Mouse (Mus musculus) hindbrain, embryonic 13.5 days (tissue): ENCODE data around the gene Abtb2. TPM values are rescaled to one million over a fixed set of nuclear protein-coding genes. Genes with fewer than 3 reads are reported as not detected.

Source experiments
- ATAC-seq: fragments of 200-750 bp; cut with Nextera tagmentation; 2 replicates; pipeline ENCODE4 v1.8.0; 2017; ENCODE audit warnings: moderate TSS enrichment; ENCODE audit not compliant: low FRiP score
- H3K27ac ChIP-seq: fragments of 300-500 bp; sonication (generic); 2 replicates; pipeline ENCODE4 v1.5.1; 2015; ENCODE audit warnings: inconsistent platforms, mild to moderate bottlenecking, moderate library complexity
- H3K27me3 ChIP-seq: fragments of 300-500 bp; sonication (generic); 2 replicates; pipeline ENCODE4 v1.6.1; 2015; ENCODE audit warnings: mild to moderate bottlenecking, inconsistent platforms
- H3K36me3 ChIP-seq: fragments of 300-500 bp; sonication (generic); 2 replicates; pipeline ENCODE4 v1.6.1; 2015; ENCODE audit warnings: mild to moderate bottlenecking, inconsistent platforms
- H3K4me1 ChIP-seq: fragments of 300-500 bp; sonication (generic); replicated peaks from 2 replicates; pipeline ENCODE4 v1.6.1; 2015; ENCODE audit warnings: inconsistent platforms
- H3K4me2 ChIP-seq: fragments of 300-500 bp; sonication (generic); 2 replicates; pipeline ENCODE4 v1.6.1; 2015; ENCODE audit warnings: inconsistent platforms, mild to moderate bottlenecking, moderate library complexity
- H3K4me3 ChIP-seq: fragments of 300-500 bp; sonication (generic); 2 replicates; pipeline ENCODE4 v1.5.1; 2015; ENCODE audit warnings: mild to moderate bottlenecking, inconsistent platforms
- H3K9ac ChIP-seq: fragments of 300-500 bp; sonication (generic); 2 replicates; pipeline ENCODE4 v1.6.1; 2015; ENCODE audit warnings: mild to moderate bottlenecking, inconsistent platforms
- H3K9me3 ChIP-seq: fragments of 300-500 bp; sonication (generic); 2 replicates; pipeline ENCODE4 v1.6.1; 2016; ENCODE audit warnings: inconsistent platforms
- WGBS: fragments of 180-500 bp; shearing (Covaris S2); methylation state at CpG from one replicate; pipeline ENCODE4 v1.1.7; 2015; 5-methylcytosine and 5-hydroxymethylcytosine counted together
- polyA plus RNA-seq: library from polyadenylated mRNA; unstranded; fragments of >200 nt; fragmentation: Nextera tagmentation; extraction: Ambion mirVana; gene quantifications from 2 replicates; pipeline ENCODE4 v1.2.1, GENCODE M21; 2015

The Abtb2 gene
- polyA plus RNA-seq, 1 experiment from 2014 or later = 10.9 TPM

GRCm38 (mm10) chr2:103762492-103762891 lies 196.4 kb downstream of the Abtb2 start:
- Histone ChIP-seq H3K4me2 (no peak overlapping the region), H3K4me3 (no peak overlapping the region), H3K4me1 (peaks cover 21% of the 10 kb centered on the region), H3K9me3 (no peaks in the 10 kb centered on the region), H3K9ac (no peak overlapping the region), H3K27ac (no peak overlapping the region), H3K27me3 (no peaks in the 10 kb centered on the region), H3K36me3 (peaks cover 18% of the 10 kb centered on the region)
- 48% methylated on average over 1 of the region's 1 CpGs for WGBS
- ATAC-seq = no peak

Other genes starting within 250 kb of the Abtb2 start
- gene Elf5, start 154.6 kb upstream of the Abtb2 start, polyA plus RNA-seq = not detected in 2 replicates
- gene Cat, start 81.2 kb upstream of the Abtb2 start, polyA plus RNA-seq = 74.1 and 77.8 TPM in 2 replicates
- gene Nat10, start 195.0 kb downstream of the Abtb2 start, polyA plus RNA-seq = 18.5 and 19.8 TPM in 2 replicates
- gene Caprin1, start 231.3 kb downstream of the Abtb2 start, polyA plus RNA-seq = 408 and 431 TPM in 2 replicates